In the genomic region with DNA sequence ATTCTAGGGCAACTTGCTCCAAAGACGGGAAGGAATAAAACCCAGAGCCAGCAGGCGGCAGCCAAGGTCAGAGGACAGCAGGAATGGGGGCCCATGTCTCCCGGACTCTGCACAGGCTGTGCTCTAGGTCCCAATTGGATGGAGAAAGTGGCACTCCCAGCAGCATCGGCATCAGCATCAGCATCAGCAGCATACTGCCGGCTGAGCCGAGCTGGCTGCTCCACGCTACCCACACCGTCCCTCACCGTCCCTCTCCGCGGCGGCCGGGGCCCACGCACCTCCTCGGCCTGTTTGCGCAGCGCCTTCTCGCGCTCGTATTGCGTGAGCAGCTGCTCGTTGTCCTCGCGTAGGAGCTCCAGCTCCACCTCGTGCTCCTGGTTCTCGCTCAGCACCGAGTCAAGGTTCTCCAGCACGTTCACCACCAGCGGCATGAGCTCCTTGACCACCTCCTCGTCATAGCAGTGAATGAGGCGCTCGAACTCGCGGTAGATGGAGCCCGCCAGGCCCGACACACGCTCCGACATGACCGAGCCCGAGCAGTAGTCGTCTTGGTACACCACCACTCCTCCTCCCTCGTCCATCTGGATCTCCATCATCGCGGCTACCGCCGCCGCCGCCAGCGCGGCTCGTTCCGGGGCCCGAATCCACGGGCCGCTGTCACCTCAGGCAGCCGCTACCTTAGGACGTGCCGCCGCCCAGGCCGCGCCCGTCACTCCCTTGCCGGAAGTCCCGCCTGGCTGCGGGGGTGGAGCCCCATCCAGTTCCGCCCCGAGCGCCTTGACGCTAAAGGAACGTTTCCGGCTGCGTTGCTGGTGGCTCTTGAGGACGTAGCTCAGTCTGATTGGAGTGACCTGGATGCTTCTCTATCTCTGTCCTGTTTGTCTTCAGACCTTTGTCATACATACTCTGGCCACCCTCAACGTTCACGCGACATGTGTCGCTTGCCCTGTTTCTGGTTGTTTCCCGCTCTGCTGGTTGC, we compare ENCODE assay signal across 8 mouse cellular contexts. TPM values are rescaled to one million over a fixed set of nuclear protein-coding genes. Genes with fewer than 3 reads are reported as not detected.
DNase-seq lines count a peak whose midpoint lies in the region; ATAC-seq and TF ChIP-seq lines count a peak whose summit lies in the region.

Gene Mapk8ip3 (minus strand): TSS at position 719 of the 979 bp plus-strand sequence.

- peak; percentile 98 for ATAC-seq in hindbrain, postnatal 0 days
- peak; percentile 99 for ATAC-seq in megakaryocyte, adult 5-6 weeks (ENCODE audit: poor library complexity, severe bottlenecking)

- peak; percentile 9; the same call in 1 of the 2 replicates for TF ChIP-seq CTCF in gastrocnemius, adult 2 months (IDR thresholded peaks at IDR 0.05)
- TF ChIP-seq CTCF in hindbrain, postnatal 0 days (IDR thresholded peaks at IDR 0.05; ENCODE audit: low read depth): peak; percentile 32
- no peak; the same call in 1 of the 2 replicates for TF ChIP-seq CTCF in left cerebral cortex, adult 2 months (IDR thresholded peaks at IDR 0.05)

- H3K27ac ChIP-seq in gastrocnemius, adult 2 months: peak within 1 kb of the TSS; percentile 91
- peak within 1 kb of the TSS; percentile 92 for H3K27ac ChIP-seq in hindbrain, postnatal 0 days
- H3K27ac ChIP-seq in left cerebral cortex, adult 2 months: peak within 1 kb of the TSS; percentile 91

- H3K4me1 ChIP-seq in hindbrain, postnatal 0 days (ENCODE audit: insufficient read depth, low read length): peaks cover 13% of the 10 kb centered on the region

- no peaks in the 10 kb centered on the region for H3K9me3 ChIP-seq in hindbrain, postnatal 0 days (ENCODE audit: low read length)

- peak; percentile 78 for DNase-seq in WW6 (ENCODE audit: low read depth, low spot score)
- peak; percentile 87 to 95 for DNase-seq in cerebellum, postnatal 4 days (ENCODE audit: low spot score in 2 of 2)
- peak; percentile 98 for DNase-seq in gastrocnemius, adult 2 months
- DNase-seq in hindbrain, postnatal 0 days (ENCODE audit: low spot score): peak; percentile 97
- peak; percentile 95 to 96 for DNase-seq in left cerebral cortex, adult 2 months (ENCODE audit: extremely low spot score in 1 of 2, low spot score in 2 of 2)
- DNase-seq in right cerebral cortex, adult 2 months (ENCODE audit: low spot score in 2 of 2): peak; percentile 97 to 98
- peak; percentile 95 for DNase-seq in urinary bladder, postnatal 14 days (ENCODE audit: low spot score)

- H3K9ac ChIP-seq in hindbrain, postnatal 0 days (replicated peaks; ENCODE audit: low read length): peak within 1 kb of the TSS; percentile 83

- H3K27me3 ChIP-seq in hindbrain, postnatal 0 days (ENCODE audit: insufficient read depth, low read length): no peaks in the 10 kb centered on the region

- intact Hi-C loops in gastrocnemius, adult 2 months (cut with DNase I): loop anchor here (5.0 kb wide), 2 partner anchors 76 to 336 kb away; partner anchors contain the start of gene Ube2i
- intact Hi-C loops in left cerebral cortex, adult 2 months (cut with DNase I): no loop called here

- under 1% methylated on average over 78 of the region's 78 CpGs for WGBS in hindbrain, postnatal 0 days

- no peaks in the 10 kb centered on the region for H3K36me3 ChIP-seq in hindbrain, postnatal 0 days (ENCODE audit: insufficient read depth, low read length)

- peak within 1 kb of the TSS; percentile 77 for H3K4me2 ChIP-seq in hindbrain, postnatal 0 days (ENCODE audit: low read depth, low read length)

- peak within 1 kb of the TSS; percentile 99 for H3K4me3 ChIP-seq in gastrocnemius, adult 2 months
- peak within 1 kb of the TSS; percentile 83 for H3K4me3 ChIP-seq in hindbrain, postnatal 0 days (ENCODE audit: low read length)
- H3K4me3 ChIP-seq in left cerebral cortex, adult 2 months: peak within 1 kb of the TSS; percentile 68

RNA-seq across cellular contexts. Expression of gene Mapk8ip3, which starts in this region (rescaled TPM):
- total RNA-seq in gastrocnemius, adult 2 months (2021): 10 to 100 TPM; 19.3 to 21.8 TPM
- 165 and 177 TPM in 2 replicates for total RNA-seq in hindbrain, postnatal 0 days (2014; rRNA removed)
- polyA plus RNA-seq in hindbrain, postnatal 0 days (2015; fragmentation: Nextera tagmentation; extraction: Ambion mirVana): 62.0 and 62.4 TPM in 2 replicates
- 100 to 1,000 TPM; 390 to 407 TPM for total RNA-seq in left cerebral cortex, adult 2 months (2021)
- total RNA-seq in megakaryocyte, adult 5-6 weeks (2015): 17.3 and 17.6 TPM in 2 replicates
- 20.1 and 36.1 TPM in 2 replicates for total RNA-seq in megakaryocyte, adult 5-6 weeks (2017)

Comparison
In these comparisons a context has a peak if more than half of its experiments do, and no peak if none do; other contexts are left out.
1. Peak in every context shown above with its lines: DNase-seq, ATAC-seq, H3K4me3 ChIP-seq and H3K27ac ChIP-seq.